Mouse (Mus musculus) WW6 (cell line): ENCODE data around the gene Dnajc27.

Experiments used
- DNase-seq: peaks from one replicate; pipeline ENCODE4 v3.0.0-alpha.2; 2013; ENCODE audit warnings: low read depth, low spot score

Gene Dnajc27

DNA sequence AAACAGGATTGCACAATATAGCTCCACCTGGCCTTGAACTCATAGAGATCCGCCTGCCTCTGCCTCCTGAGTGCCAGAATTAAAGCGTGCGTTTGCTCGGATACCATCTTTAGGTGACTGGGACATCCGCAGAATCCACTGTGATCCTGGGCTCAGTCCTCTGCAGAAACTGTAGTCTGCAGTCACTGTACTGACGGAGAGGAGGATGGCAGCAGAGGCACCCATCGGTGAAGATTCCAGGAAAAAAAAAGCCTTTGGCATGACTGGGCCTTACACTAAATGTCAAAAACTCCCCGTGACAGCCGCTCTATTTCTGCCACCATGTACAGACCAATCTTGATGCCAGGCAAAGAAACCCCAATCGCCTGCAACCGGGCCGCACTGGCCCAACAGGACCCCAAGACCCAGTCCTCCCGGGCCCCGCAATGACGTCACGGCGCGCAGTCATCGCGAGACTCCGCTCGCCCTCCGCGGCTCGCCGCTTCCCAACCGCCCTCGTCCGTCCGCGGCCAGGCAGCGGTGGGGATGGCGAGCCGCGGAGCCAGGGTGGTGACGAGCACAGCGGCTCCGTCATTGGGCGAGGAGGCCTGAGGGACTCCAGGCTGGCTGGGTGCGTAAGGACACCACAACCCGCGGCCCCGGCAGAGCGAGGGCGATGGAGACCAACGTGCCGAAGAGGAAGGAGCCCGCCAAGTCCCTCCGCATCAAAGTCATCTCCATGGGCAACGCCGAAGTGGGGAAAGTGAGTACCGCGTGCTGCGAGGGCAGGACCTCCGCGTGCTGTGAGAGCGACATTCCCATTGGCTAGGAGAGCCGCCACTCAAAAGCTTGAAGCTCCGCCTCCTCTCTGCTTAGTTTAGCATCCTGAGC is at the start of gene Dnajc27:
Dnajc27 (plus strand) TSS at position 452 of the 870 bp plus-strand sequence.
- peak; percentile 81 for DNase-seq

DNA sequence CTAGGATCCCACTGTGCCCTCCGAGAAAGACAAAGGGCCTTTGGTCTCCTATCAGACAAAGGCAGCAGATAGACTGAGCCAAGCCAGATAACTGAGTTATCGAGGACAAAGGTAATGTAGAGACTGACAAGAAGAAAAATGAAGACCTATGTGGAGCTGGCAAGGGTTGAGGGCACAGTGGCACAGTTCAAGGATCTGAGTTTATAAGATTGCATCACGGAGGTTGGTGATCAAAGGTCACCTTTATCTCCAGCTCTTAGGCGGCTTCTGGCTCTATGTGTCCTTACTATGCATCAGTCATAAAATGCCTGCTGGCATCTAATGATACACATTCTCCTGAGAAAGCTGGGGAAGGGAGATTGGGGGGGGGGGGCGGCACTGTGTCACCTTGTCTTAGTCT is 46.2 kb upstream of the Dnajc27 start:
- DNase-seq = no peak

DNA sequence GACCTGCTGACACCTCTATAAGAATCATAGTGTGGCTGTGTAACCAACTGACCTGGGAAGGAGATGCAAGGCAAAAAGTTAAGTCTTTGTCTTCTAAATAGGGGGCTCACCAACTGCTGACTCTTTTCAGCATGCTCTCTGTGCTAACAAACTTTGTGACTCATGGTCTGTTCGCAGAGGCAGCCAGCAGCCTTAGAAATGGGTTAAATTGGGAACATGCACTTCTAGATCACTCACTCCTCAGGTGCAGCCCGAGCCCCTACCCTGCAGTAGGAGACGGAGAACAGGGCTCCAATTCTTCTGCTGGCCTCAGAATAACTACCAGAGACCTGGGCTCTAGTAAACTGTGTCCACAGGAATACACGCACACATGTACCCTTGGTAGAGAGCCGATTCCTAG is 44.9 kb upstream of the Dnajc27 start:
- DNase-seq = no peak

GRCm38 (mm10) chr12:4038061-4039041 is 44.0 kb upstream of the Dnajc27 start, which contains the start of gene Efr3b:
TSS of gene Efr3b (minus strand) at chr12:4038915.
- DNase-seq = peak; percentile 83

GRCm38 (mm10) chr12:4039046-4039445 is 43.3 kb upstream of the Dnajc27 start:
- no peak for DNase-seq

GRCm38 (mm10) chr12:4042411-4042810 is 40.0 kb upstream of the Dnajc27 start:
- DNase-seq = no peak

DNA sequence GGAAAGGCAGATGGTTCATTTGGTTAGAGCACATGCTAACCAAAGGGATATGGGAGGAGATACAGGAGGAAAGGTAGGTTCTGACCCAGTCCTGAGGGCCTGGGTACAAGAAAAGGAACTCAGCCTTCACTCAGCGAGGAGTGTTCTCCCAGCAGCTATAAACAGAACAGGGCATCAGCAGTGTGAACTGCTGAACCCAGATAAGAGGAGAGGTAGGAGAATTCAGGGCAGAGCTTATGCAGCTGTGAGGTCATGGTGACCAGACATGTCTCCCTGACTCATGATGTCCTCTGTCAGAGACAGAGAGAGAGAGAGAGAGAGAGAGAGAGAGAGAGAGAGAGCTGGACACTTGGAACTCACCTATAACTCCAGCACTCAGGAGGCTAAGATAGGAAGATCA is 36.4 kb upstream of the Dnajc27 start:
- DNase-seq = no peak

DNA sequence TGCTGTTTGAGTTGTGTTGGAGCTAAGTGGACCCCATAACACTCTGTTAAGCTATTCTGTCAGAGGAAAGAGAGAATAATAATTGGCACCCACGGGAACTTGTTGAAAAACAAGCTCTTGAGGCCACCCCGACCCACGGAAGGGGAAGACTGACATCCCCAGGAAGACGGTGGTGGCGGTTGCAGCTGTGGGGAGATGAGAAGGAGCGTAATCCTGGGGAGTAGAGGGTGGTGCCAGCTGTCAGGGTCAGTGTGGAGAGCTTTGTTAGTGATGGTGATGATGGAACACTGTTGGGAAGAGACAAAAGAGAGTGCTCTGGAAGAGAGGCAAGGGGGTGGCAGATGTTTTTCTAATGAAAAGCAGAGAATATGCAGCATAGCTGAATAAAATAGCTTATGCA is 34.4 kb upstream of the Dnajc27 start:
- no peak for DNase-seq

GRCm38 (mm10) chr12:4050861-4051425 is 31.4 kb upstream of the Dnajc27 start:
- DNase-seq = no peak

DNA sequence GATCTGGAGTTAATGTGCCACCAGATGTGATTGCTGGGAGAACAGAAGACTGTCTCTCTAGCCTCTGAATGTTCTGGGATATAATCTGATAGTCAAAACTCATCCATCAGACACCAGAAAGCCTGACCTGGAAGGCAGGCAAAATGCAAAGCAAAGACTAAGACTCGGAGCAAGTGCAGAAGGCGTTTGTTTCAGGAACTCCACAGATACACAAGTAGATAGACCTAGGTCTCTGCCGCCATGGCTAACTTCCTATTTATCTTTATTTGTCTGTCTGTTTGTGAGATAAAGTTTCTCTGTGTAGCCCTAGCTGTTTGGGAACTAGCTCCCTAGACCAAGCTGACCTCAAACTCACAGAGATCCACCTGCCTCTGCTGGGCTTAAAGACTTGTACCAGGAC is 28.7 kb upstream of the Dnajc27 start:
- no peak for DNase-seq

GRCm38 (mm10) chr12:4054845-4055244 is 27.5 kb upstream of the Dnajc27 start:
- DNase-seq = no peak

GRCm38 (mm10) chr12:4058321-4058720 is 24.1 kb upstream of the Dnajc27 start:
- no peak for DNase-seq

DNA sequence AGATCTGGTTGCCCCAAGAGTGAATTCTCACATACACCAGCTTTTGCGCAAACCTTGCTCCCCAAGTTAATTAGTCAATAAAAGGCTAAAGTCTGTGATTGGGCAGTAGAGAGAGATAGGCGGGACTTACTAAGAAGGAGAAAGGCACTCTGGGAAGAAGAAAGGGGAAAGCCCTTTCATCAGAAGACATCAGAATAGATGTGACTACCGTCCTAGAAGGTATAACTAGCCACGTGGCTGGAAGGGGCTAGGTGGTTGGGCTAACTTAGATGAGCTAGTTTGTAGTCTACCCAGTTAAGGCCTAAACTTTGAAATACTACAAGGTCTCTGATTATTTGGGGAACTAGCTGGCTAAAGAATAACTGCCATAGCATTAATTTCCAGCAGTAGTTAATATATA is 22.7 kb upstream of the Dnajc27 start:
- DNase-seq = no peak

- no peak for DNase-seq
Measured at GRCm38 (mm10) chr12:4065498-4065897, 16.9 kb upstream of the Dnajc27 start.

GRCm38 (mm10) chr12:4065944-4066343 is 16.4 kb upstream of the Dnajc27 start:
- no peak for DNase-seq

DNA sequence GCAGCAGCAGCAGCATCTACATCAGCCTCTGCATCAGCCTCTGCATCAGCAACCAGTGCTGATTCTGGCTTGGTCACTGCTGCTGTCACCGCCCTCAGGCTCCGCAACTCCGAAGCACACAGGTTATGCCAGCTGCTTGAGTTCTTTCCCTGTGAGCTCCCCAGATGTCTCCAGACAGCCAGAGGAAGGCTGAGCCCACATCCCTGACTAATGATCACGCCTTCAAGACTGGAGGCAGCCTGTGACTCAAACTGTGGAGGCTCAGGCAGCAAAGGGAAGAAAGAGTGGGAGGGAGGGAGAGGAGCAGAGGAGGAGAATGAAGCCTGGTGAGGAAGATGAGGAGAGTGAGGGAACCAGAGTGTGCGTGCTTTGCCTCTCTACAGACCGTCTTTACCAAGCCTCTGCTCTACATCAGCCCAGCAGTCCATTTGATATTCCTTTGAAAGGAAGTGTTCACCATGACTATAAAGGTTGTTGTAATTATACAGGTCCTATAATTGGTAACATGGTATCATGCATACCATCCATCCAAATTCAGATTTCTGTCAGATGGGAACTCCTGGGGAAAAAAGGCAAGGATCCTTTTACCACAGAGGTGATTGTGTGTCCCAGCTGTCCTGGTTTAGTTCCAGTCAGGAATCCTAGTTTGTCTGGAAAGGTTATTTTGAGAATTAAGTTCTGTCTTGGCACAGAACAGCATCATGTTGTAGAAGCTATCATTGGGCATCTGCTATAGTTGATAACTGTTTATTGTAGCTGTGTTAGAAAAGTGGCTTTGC is 15.5 kb upstream of the Dnajc27 start:
- DNase-seq = no peak

DNA sequence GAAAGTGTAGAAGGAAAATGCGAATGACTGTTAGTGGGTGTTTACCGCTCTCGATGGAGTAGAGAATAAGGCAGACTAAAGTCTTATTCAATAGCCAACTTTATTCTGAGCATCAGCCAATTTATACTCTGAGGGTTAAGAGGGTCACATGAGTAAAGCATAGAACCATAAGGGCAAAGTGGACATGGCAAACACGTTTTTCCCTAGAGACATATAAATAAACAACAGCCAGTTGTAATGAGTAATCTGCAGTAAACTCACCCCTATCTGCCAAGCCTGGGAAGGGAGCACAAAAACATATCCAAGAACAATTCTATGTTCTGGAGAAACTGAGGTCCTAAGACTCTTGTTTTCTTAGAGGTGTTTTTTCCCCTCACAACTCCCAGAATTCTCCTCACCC is 13.8 kb upstream of the Dnajc27 start:
- no peak for DNase-seq

GRCm38 (mm10) chr12:4071671-4072070 is 10.7 kb upstream of the Dnajc27 start:
- no peak for DNase-seq

- no peak for DNase-seq
Measured at GRCm38 (mm10) chr12:4075407-4075806, 7.0 kb upstream of the Dnajc27 start.

DNA sequence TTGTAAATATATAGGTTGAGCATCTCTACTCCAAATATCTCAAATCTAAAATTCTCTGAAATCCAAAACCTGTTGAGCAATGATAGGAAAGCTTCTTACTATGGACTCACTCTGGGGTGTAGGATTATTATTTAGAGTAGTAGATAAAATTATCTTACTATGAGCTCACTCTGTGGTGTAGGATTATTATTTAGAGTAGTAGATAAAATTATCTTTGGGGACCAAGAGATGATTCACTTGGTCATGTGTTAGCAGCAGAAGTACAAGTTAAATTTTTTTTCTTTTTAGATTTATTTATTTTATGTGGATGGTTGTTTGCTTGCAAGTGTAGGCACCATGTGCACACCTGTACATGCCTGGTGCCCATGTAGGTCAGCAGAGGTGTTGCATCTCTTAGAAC is 6.0 kb upstream of the Dnajc27 start:
- no peak for DNase-seq

GRCm38 (mm10) chr12:4078069-4078468 is 4.3 kb upstream of the Dnajc27 start:
- no peak for DNase-seq
